Mouse (Mus musculus) bone marrow, adult 2 months (tissue): ENCODE data around the gene Olfr871. TPM values are rescaled to one million over a fixed set of nuclear protein-coding genes. Genes with fewer than 3 reads are reported as not detected.
"Not testable (repeated sequence)": the region's sequence is repeated elsewhere in the genome, so short reads cannot be mapped to it uniquely, and the experiment has no call there.

Source experiments
- H3K27ac ChIP-seq: fragments of 200-500 bp; 2 replicates; pipeline ENCODE4 v1.5.1; 2012; ENCODE audit warnings: low read depth, mild to moderate bottlenecking, control low read depth, inconsistent platforms, low read length; ENCODE audit not compliant: control insufficient read depth, poor library complexity, insufficient read depth
- H3K4me1 ChIP-seq: fragments of 200-500 bp; 2 replicates; pipeline ENCODE4 v1.6.1; 2011; ENCODE audit warnings: low read length; ENCODE audit not compliant: control insufficient read depth, insufficient read depth
- H3K4me3 ChIP-seq: fragments of 200-500 bp; replicated peaks from 2 replicates; pipeline ENCODE3; 2011; ENCODE audit warnings: mild to moderate bottlenecking, low read depth, low read length, control low read depth; ENCODE audit not compliant: control insufficient read depth
- CTCF ChIP-seq: fragments of 200-500 bp; IDR thresholded peaks from 2 replicates; pipeline ENCODE4 v1.5.1; 2011; ENCODE audit warnings: low read length, control low read depth; ENCODE audit not compliant: control insufficient read depth, insufficient read depth
- POLR2A ChIP-seq: fragments of 200-500 bp; IDR thresholded peaks from 2 replicates; pipeline ENCODE4 v1.6.1; 2011; ENCODE audit warnings: low read depth, mild to moderate bottlenecking, control low read depth, low read length, borderline replicate concordance; ENCODE audit not compliant: control insufficient read depth
- WGBS: fragments of 180-500 bp; shearing (Covaris S2); methylation state at CpG from one replicate; pipeline ENCODE4 v1.1.7; 2018; 5-methylcytosine and 5-hydroxymethylcytosine counted together
- polyA plus RNA-seq: library from polyadenylated mRNA; stranded (reverse); fragments of >200 nt; gene quantifications from 2 replicates; pipeline ENCODE4 v1.2.4, GENCODE M21; 2011; ENCODE audit warnings: low replicate concordance; ENCODE audit not compliant: missing spikeins, insufficient read depth, insufficient read length

Olfr871 gene
- not detected in 2 replicates for polyA plus RNA-seq

DNA sequence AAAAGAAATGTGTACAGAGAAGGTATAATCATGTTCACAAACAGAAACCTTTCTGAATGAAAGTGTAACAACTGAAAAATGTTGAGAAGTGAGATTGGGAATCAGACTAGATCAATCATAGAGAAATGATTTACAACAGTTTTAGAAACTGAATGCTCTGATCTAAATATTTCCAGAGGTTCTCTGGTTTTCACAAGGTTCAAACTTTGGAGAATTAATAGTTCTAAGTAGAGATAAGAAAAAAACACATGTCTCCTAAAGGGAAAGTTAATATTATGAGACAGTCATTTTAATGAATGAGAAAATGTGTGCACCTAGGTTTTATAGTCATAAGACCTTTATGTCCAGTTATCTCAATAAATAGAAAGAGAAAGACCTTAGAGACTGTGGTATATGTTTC lies at the start of gene Olfr871:
Gene Olfr871, plus strand, starts transcription at position 301 of the 400 bp plus-strand sequence.
- H3K4me3 ChIP-seq = no peak within 1 kb of the TSS
- no peaks in the 10 kb centered on the region for H3K4me1 ChIP-seq
- TF ChIP-seq POLR2A = no peak
- no peak for TF ChIP-seq CTCF
- no peak within 1 kb of the TSS for H3K27ac ChIP-seq

DNA sequence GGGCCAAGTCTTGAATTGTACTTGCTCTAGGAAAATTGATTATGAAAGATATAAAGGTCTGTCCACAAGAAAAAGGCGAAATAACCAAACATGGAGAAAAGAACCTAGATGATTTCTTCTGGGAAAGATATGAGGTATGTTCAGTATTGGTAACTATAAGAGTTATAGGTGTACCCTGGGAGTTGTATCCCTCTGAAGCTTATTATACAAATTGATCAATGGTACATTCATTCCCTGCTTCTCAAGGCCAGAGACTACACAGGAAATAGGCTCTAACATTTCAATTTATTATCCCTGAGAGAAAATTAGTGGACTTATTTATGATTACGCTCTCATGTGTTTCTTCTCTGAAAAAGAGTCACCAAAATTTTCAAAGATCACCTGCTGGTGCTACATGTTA lies 38.0 kb upstream of the Olfr871 start, which contains the start of gene Olfr870:
Gene Olfr870, minus strand, starts transcription at position 101 of the 400 bp plus-strand sequence.
- H3K4me3 ChIP-seq = no peak within 1 kb of the TSS
- WGBS = 79% methylated on average over 2 of the region's 2 CpGs
- TF ChIP-seq CTCF = no peak
- no peak for TF ChIP-seq POLR2A
- no peak within 1 kb of the TSS for H3K27ac ChIP-seq
- no peaks in the 10 kb centered on the region for H3K4me1 ChIP-seq

DNA sequence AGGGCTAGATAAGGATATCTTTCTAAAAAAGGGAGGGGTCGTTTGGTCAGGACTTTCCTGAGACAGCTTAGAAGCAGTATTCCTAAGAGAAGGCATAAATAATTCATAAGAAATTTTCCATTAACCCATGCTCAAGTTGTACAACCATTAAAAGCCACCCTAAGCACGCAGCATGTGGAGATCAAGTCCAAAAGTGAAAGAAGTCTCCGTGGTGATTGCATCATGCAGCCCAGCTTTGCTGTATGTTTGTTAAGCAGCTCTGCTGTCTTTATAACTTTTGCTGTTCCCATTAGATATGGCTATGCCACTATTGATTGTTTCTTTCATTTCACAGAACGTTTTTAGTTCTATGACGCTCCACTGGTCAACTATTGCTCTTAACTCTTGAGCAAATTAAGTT lies 32.5 kb upstream of the Olfr871 start:
- no peak for TF ChIP-seq POLR2A
- no peak for TF ChIP-seq CTCF
- Histone ChIP-seq H3K27ac (no peak overlapping the region), H3K4me1 (no peaks in the 10 kb centered on the region), H3K4me3 (no peak overlapping the region)
- 55% methylated on average over 5 of the region's 5 CpGs for WGBS

DNA sequence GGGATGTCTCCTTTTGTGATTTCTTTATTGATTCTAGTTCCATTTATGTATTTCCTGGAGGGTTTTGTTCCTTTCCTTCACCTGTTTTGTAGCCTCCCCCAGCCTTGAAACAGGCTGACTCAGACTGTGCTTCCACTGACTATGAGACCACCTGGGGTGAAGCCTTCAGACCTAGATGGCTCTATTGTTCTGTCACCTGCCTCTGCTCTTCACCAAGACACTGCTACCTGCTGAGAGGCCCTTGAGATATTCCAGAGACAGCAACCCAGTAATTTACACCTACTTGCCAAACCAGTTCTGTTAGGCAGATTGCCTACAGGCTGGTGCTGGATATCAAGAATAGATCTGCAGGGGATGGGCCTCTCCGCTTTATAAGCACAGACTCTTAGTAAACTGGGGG lies 9.9 kb upstream of the Olfr871 start:
- TF ChIP-seq POLR2A (no peak), CTCF (no peak)
- WGBS = 72% methylated on average over 1 of the region's 1 CpGs
- H3K4me1 ChIP-seq = no peaks in the 10 kb centered on the region
- no peak overlapping the region for H3K27ac ChIP-seq
- H3K4me3 ChIP-seq = no peak overlapping the region

DNA sequence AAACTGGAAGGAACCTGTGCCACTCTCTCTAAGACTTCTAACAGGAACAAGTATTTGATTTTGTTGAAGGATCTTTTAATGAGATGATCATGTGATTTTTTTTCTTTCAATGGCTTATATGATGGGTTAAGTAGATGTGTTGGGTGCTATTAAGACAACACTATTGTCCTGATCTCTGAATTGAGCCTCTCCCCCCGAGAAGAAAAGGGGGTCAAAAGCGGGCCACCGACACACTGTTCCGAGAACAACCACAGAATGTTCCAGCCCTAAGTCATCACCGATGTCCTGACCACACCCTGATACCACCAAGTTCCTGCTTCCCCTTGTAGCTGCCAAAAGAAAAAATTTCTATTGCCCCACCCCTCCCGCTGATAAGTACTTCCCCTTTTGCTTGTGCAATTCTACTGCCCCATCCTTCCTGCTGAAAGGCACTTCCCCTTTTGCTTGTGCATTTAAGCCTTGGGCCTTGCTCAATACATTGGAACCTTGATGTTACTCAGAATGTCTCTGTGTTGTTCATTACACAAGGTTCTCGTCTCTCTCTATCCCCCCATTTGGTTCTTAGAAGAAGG lies 8.5 kb upstream of the Olfr871 start:
- not testable (repeated sequence) for H3K4me1 ChIP-seq, H3K4me3 ChIP-seq, H3K27ac ChIP-seq
- WGBS = 49% methylated on average over 7 of the region's 7 CpGs

DNA sequence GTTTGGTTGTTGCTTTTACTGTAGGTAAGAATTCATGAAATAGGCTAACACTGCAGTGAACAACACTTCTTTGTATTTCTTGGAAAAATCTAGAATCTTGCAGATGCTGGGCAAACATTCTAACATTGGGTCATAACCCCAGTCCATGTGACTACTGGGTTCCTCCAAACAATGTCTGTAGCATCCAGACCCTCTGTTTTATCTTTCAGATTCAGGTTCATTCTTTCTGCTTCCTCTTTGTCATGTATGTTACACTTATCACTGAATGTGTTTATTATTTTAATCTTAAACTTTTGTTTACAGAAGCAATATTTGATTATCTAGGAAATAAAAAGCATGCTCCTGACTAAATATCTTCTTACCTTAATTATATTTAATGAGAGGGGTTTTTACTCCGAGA lies 1.2 kb upstream of the Olfr871 start:
- TF ChIP-seq CTCF (no peak), POLR2A (no peak)
- WGBS = 25% methylated on average over 1 of the region's 1 CpGs
- Histone ChIP-seq H3K4me3 (no peak overlapping the region), H3K4me1 (no peaks in the 10 kb centered on the region), H3K27ac (no peak overlapping the region)

DNA sequence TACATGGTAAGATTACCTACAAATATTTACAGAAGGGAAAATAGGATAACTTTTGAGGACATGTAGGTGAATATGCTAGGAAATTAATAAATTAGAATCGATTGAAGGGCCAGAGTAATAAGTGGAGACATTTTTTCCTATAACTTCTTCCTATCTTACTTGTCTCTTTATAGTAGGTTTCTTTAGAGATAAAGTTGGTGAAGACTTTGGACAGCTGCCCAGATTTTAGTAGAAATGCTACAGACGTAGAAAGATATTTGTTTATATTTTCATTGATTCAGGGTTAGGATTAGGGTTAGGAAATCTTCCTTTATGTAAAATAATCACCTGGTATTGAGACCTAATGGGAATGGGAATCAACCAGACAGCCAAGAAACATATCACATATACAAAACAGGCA lies 530 bp upstream of the Olfr871 start:
- Histone ChIP-seq H3K4me1 (no peaks in the 10 kb centered on the region), H3K27ac (no peak overlapping the region), H3K4me3 (no peak overlapping the region)
- no peak for TF ChIP-seq CTCF
- no peak for TF ChIP-seq POLR2A
- WGBS = 58% methylated on average over 2 of the region's 2 CpGs

DNA sequence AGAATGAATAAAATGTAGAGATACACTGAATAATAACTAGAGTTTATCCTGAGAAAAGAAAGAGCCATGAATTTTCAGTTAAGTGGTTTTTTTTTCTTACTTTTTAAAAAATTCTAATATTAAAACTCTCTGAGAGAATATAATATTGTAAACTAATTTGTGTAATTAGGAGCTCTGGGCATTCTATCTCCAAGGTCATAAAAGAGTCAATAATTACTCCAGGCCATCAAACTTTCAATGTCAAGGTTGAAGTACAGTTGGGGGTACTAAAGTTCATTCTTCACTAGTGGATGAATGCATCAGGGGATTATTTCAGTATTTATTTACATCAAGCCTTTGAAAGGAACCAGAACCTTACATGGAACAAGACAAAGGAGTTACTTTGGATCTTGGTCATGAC lies 24.8 kb downstream of the Olfr871 start, which contains the start of gene Olfr872:
Gene Olfr872, plus strand, starts transcription at position 301 of the 400 bp plus-strand sequence.
- Histone ChIP-seq H3K27ac (no peak within 1 kb of the TSS), H3K4me1 (no peaks in the 10 kb centered on the region), H3K4me3 (no peak within 1 kb of the TSS)
- no peak for TF ChIP-seq POLR2A
- no peak for TF ChIP-seq CTCF

DNA sequence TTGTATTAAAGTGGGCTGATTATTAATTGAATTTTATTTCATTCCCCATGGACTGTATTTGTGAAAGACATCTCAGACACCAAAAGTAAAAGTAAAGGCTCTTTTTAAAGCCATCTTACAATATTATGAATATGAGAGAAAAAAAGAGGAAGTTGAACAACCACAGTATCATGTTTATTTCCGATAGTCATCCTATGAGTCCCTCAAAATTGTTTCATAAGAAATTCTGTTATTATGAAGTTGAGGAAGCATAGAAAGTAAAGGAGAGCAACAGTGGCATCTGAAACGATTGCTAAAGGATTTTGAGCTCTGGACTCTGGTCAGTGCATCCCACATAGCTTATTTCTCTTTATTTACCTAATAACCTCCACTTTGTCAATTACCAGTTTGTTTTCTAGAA lies 25.4 kb downstream of the Olfr871 start:
- Histone ChIP-seq H3K4me3 (no peak overlapping the region), H3K27ac (no peak overlapping the region), H3K4me1 (no peaks in the 10 kb centered on the region)
- TF ChIP-seq CTCF (no peak), POLR2A (no peak)
- 32% methylated on average over 2 of the region's 2 CpGs for WGBS

Other genes starting within 250 kb of the Olfr871 start
- not detected in 2 replicates for gene Olfr866, start 184.2 kb upstream of the Olfr871 start, polyA plus RNA-seq
- gene Olfr867, start 154.6 kb upstream of the Olfr871 start, polyA plus RNA-seq = not detected in 2 replicates
- gene Olfr868, start 113.6 kb upstream of the Olfr871 start, polyA plus RNA-seq = not detected in 2 replicates
- gene Olfr869, start 83.2 kb upstream of the Olfr871 start, polyA plus RNA-seq = not detected in 2 replicates
- gene Olfr870, start 38.1 kb upstream of the Olfr871 start, polyA plus RNA-seq = 0.23 TPM in 1 of 2 replicates, not detected in the other
- gene Olfr872, start 24.9 kb downstream of the Olfr871 start, polyA plus RNA-seq = not detected in 2 replicates
- gene Olfr39, start 70.1 kb downstream of the Olfr871 start, polyA plus RNA-seq = not detected in 2 replicates
- 0.93 and 1.5 TPM in 2 replicates for gene Olfr873, start 86.3 kb downstream of the Olfr871 start, polyA plus RNA-seq
- gene Olfr18, start 123.9 kb downstream of the Olfr871 start, polyA plus RNA-seq = 0.56 TPM in 1 of 2 replicates, not detected in the other
- gene Zfp560, start 173.0 kb downstream of the Olfr871 start, polyA plus RNA-seq = 4.6 and 16.3 TPM in 2 replicates
- 2.4 and 6.6 TPM in 2 replicates for gene Zfp26, start 248.0 kb downstream of the Olfr871 start, polyA plus RNA-seq